Mouse (Mus musculus) megakaryocyte, embryonic 14.5 days (primary cell): ENCODE measurements around the gene Pmch.

Experiments used
- FLI1 ChIP-seq: IDR thresholded peaks from 2 replicates; pipeline ENCODE4 v1.6.1; 2012; ENCODE audit warnings: low read length, inconsistent platforms, mixed read lengths
- GATA1 ChIP-seq: IDR thresholded peaks from 3 replicates; pipeline ENCODE4 v1.6.1; 2012; ENCODE audit warnings: mixed read lengths, low read length, inconsistent platforms, borderline replicate concordance

DNA sequence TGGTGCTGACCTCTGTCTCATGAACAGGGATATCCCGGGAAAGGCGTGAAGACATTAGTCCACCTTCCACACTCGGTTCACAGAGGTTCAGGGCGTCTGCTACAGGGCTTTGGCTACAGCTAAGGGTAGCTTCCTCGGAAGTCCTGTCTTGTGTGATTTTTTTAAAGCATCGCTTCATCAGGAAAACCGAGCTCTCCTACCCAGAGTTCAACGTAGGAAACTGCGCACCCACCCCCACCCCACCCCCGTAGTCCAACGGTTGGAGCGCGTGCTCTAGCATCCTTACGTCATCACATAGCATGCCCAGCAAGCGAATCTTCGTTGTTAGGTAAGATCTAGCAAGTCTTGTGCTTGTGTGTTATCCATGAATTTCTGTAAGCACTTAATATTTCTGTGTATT is 44.8 kb downstream of the Pmch start:
- TF ChIP-seq GATA1 (no peak), FLI1 (no peak)
